Mouse (Mus musculus): Measurements from ENCODE around the gene Spsb1. TPM values are rescaled to one million over a fixed set of nuclear protein-coding genes. Genes with fewer than 3 reads are reported as not detected.

Gene Spsb1
- polyA plus RNA-seq, 1 experiment from 2014 or later: 26.9 TPM

DNA sequence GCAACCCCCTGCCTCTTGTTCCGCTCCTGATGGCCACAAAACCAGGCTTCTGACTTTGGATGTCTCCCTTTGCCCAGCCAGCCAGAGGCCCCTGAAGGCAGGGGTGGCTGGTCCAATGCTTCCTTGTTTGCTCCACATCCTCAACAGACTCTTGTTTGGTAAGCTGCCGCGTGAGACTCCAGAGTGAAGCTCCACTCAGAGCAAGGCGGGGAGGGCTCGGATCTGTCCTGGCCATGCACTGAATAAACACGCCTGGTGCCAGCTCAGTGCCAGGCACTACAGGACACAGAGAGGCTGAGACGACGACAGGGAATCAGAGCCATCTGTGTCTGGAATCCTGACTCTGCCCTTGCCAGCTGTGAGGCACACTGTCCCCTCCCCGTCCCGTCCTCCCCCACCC lies 70.9 kb downstream of the Spsb1 start:
- H3K4me3 ChIP-seq (ENCODE audit: low read depth, low read length): no peak overlapping the region
- H3K4me1 ChIP-seq (ENCODE audit: control insufficient read depth, insufficient read depth, low read length): peaks cover 13% of the 10 kb centered on the region
- no peaks in the 10 kb centered on the region for H3K9me3 ChIP-seq (ENCODE audit: control insufficient read depth, low read length)
- DNase-seq (ENCODE audit: low spot score) (no peak), ATAC-seq (ENCODE audit: insufficient read depth, low FRiP score, low TSS enrichment) (no peak)
- no peak overlapping the region for H3K9ac ChIP-seq (ENCODE audit: low read length)
- H3K27me3 ChIP-seq (ENCODE audit: control insufficient read depth, insufficient read depth, low read length): no peaks in the 10 kb centered on the region
- H3K4me2 ChIP-seq (ENCODE audit: low read depth): no peak overlapping the region
- H3K27ac ChIP-seq (ENCODE audit: low read depth, low read length): no peak overlapping the region
- H3K36me3 ChIP-seq (ENCODE audit: control insufficient read depth, insufficient read depth, low read length): no peaks in the 10 kb centered on the region
- 92% methylated on average over 10 of the region's 10 CpGs for WGBS

DNA sequence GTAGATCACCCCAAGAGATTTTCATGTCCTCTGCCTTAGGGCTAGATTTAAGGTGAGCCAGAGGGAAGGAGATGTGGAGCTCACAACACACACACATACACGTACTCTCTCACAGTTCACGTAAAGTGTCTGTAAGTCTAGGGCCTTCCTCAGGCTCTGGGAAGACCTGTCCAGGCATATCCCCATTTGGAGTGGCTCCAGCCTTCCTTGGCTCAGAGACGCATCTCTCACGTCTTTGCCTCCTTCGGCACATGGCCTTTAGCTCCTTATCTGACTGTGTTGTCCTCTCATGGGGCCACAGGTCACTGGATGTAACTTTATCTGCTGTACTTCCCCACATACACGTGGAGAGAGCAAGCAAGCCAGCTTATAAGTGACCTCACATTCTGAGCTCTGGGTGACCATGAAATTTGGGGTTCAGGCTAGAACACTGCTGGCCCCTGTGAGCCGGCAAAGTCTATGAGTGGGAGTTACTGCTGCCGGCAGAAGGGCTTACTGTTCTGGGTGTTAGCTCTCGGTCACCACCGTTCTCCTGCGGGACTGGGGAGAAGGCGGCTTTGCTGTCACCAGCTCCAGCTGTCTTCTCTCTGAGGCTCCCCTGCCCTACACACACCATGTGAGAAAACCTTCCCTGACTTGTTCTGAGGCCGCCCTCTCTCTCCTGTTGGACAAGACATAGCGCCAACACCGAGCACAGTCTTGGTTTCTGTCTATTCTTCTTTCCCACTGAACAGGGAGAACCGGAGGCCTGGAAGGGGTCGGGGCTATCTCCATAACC lies 72.5 kb downstream of the Spsb1 start:
- Histone ChIP-seq H3K4me3 (ENCODE audit: low read depth, low read length) (no peak overlapping the region), H3K27ac (ENCODE audit: low read depth, low read length) (no peak overlapping the region), H3K4me2 (ENCODE audit: low read depth) (no peak overlapping the region), H3K9ac (ENCODE audit: low read length) (no peak overlapping the region), H3K27me3 (ENCODE audit: control insufficient read depth, insufficient read depth, low read length) (no peaks in the 10 kb centered on the region), H3K4me1 (ENCODE audit: control insufficient read depth, insufficient read depth, low read length) (peaks cover 26% of the 10 kb centered on the region), H3K9me3 (ENCODE audit: control insufficient read depth, low read length) (no peaks in the 10 kb centered on the region), H3K36me3 (ENCODE audit: control insufficient read depth, insufficient read depth, low read length) (no peaks in the 10 kb centered on the region)
- ATAC-seq (ENCODE audit: insufficient read depth, low FRiP score, low TSS enrichment) (no peak), DNase-seq (ENCODE audit: low spot score) (no peak)
- WGBS: 85% methylated on average over 17 of the region's 17 CpGs

DNA sequence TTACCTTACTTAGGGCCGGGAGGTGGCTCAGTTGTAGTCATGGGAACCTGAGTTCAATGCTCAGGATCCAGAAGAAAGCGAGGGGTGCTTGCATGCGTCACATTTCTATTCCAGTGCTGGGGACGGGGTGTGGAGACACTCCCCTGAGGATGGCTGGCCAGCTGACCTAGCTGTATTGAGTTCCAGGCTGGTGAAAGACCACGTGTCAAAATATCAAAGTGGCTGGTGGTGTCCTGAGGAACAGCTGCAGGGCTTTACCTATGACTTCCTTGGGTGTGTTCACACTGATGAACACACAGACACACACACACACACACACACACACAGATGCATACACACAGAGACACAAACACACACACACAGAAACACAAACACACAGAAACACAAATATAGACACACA lies 73.9 kb downstream of the Spsb1 start:
- WGBS: 80% methylated on average over 5 of the region's 5 CpGs
- Histone ChIP-seq H3K9me3 (ENCODE audit: control insufficient read depth, low read length) (no peaks in the 10 kb centered on the region), H3K27me3 (ENCODE audit: control insufficient read depth, insufficient read depth, low read length) (no peaks in the 10 kb centered on the region), H3K36me3 (ENCODE audit: control insufficient read depth, insufficient read depth, low read length) (no peaks in the 10 kb centered on the region), H3K27ac (ENCODE audit: low read depth, low read length) (no peak overlapping the region), H3K4me1 (ENCODE audit: control insufficient read depth, insufficient read depth, low read length) (peaks cover 27% of the 10 kb centered on the region), H3K4me3 (ENCODE audit: low read depth, low read length) (no peak overlapping the region), H3K9ac (ENCODE audit: low read length) (no peak overlapping the region), H3K4me2 (ENCODE audit: low read depth) (no peak overlapping the region)
- DNase-seq (ENCODE audit: low spot score) (no peak), ATAC-seq (ENCODE audit: insufficient read depth, low FRiP score, low TSS enrichment) (no peak)

DNA sequence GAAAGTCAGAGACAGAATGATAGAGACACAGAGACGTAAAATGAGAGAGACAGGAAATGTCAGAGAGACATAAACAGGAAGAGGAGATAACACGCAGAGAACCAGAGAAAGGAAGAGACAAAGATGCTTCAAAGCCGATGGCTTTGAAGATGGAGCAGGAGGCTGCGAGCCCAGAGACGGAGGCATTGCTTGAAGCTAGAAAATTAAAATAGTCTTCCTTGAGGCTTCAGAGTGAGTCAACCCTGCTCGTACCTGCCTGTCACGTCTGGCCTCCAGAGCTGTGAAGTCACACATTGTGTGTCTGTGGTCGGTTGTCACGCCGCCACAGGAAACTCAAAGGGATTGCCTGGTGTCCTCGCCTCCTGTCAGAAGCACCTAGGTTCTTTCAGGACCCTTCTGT lies 74.9 kb downstream of the Spsb1 start:
- ATAC-seq (ENCODE audit: insufficient read depth, low FRiP score, low TSS enrichment): no peak

DNA sequence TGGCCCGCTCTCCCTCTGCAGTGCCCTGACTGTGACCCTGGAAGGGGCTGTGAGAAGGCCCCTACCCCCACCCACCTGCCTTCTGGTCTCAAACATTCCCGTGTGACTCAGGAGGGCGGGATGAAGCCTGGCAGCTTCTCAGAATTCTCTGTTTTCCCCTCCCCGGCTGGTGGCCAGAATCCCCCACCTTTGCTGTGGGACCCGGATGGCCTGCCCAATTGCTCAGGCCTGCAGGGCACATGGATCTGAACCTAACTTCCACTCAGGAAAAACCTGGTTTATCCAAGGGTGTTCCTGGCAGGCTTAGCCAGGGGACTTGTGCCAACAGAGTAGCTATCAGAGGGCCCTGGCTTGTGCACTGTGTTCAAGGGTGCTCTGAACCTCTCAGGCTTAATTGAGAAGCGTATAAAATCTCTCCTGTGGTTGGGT lies 76.8 kb downstream of the Spsb1 start:
- Histone ChIP-seq H3K4me1 (ENCODE audit: control insufficient read depth, insufficient read depth, low read length) (peaks cover 38% of the 10 kb centered on the region), H3K27me3 (ENCODE audit: control insufficient read depth, insufficient read depth, low read length) (no peaks in the 10 kb centered on the region)

More for the DNA sequence above, 74.9 kb downstream of the Spsb1 start:
- no peak overlapping the region for H3K4me2 ChIP-seq (ENCODE audit: low read depth)
- 84% methylated on average over 11 of the region's 11 CpGs for WGBS
- H3K27ac ChIP-seq (ENCODE audit: low read depth, low read length): no peak overlapping the region
- H3K9ac ChIP-seq (ENCODE audit: low read length): no peak overlapping the region
- no peak for DNase-seq (ENCODE audit: low spot score)
- H3K9me3 ChIP-seq (ENCODE audit: control insufficient read depth, low read length): no peaks in the 10 kb centered on the region
- no peaks in the 10 kb centered on the region for H3K36me3 ChIP-seq (ENCODE audit: control insufficient read depth, insufficient read depth, low read length)
- H3K4me1 ChIP-seq (ENCODE audit: control insufficient read depth, insufficient read depth, low read length): peaks cover 36% of the 10 kb centered on the region
- no peak overlapping the region for H3K4me3 ChIP-seq (ENCODE audit: low read depth, low read length)
- no peaks in the 10 kb centered on the region for H3K27me3 ChIP-seq (ENCODE audit: control insufficient read depth, insufficient read depth, low read length)

DNA sequence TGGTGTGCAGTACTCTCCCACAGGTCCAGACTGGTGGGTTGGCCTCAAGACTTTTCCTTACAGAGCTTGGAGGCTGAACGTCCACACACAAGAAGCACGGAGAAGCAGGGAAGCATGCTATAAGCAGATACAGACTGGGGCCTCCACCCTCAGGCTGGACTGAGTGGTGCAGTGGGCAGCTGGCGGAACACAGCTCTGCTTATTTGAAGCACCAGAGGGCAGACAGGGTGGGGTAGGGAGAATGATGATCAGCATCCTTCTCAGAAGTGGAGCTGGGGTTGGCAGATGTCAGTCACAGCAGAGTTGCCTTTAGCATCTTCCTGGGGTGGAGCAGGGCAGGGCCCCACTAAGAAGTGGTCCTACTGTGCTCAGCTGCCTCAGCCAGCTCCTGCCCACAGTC lies 77.6 kb downstream of the Spsb1 start:
- H3K4me2 ChIP-seq (ENCODE audit: low read depth): no peak overlapping the region
- H3K27me3 ChIP-seq (ENCODE audit: control insufficient read depth, insufficient read depth, low read length): no peaks in the 10 kb centered on the region
- WGBS: 59% methylated on average over 3 of the region's 3 CpGs
- H3K9me3 ChIP-seq (ENCODE audit: control insufficient read depth, low read length): no peaks in the 10 kb centered on the region
- no peak overlapping the region for H3K4me3 ChIP-seq (ENCODE audit: low read depth, low read length)
- no peak for ATAC-seq (ENCODE audit: insufficient read depth, low FRiP score, low TSS enrichment)
- no peaks in the 10 kb centered on the region for H3K36me3 ChIP-seq (ENCODE audit: control insufficient read depth, insufficient read depth, low read length)
- peak overlapping the region; percentile 5; the same call in 1 of the 2 replicates for H3K27ac ChIP-seq (ENCODE audit: low read depth, low read length)
- H3K9ac ChIP-seq (ENCODE audit: low read length): peak overlapping the region; percentile 37
- peaks cover 41% of the 10 kb centered on the region for H3K4me1 ChIP-seq (ENCODE audit: control insufficient read depth, insufficient read depth, low read length)
- DNase-seq (ENCODE audit: low spot score): no peak

More for the DNA sequence above, 76.8 kb downstream of the Spsb1 start:
- ATAC-seq (ENCODE audit: insufficient read depth, low FRiP score, low TSS enrichment) (no peak), DNase-seq (ENCODE audit: low spot score) (no peak)
- Histone ChIP-seq H3K4me2 (ENCODE audit: low read depth) (no peak overlapping the region), H3K9ac (ENCODE audit: low read length) (peak overlapping the region; percentile 37), H3K27ac (ENCODE audit: low read depth, low read length) (peak overlapping the region; percentile 5; the same call in 1 of the 2 replicates), H3K4me3 (ENCODE audit: low read depth, low read length) (no peak overlapping the region), H3K9me3 (ENCODE audit: control insufficient read depth, low read length) (no peaks in the 10 kb centered on the region), H3K36me3 (ENCODE audit: control insufficient read depth, insufficient read depth, low read length) (no peaks in the 10 kb centered on the region)
- 44% methylated on average over 6 of the region's 6 CpGs for WGBS

DNA sequence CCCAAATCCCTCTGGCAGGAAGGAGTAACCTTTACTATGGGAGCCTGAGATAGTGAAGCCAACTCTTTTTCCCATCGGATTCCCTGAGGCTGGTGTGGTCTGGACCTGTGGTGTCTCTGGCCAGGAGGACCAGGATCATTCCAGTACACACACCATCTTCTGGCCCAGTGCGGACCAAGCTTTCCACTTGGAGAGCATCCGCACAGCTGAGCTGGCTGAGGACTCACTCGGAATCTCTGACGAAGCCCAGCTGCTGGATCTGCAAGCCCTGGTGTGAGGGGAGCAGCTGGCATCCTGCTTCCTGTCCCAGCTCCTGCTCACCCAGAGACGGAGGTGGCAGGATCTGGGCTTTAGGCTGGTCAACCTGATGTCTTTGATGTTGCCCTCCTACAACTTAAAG lies 78.1 kb downstream of the Spsb1 start:
- DNase-seq (ENCODE audit: low spot score): no peak
- Histone ChIP-seq H3K4me1 (ENCODE audit: control insufficient read depth, insufficient read depth, low read length) (peaks cover 41% of the 10 kb centered on the region), H3K4me3 (ENCODE audit: low read depth, low read length) (no peak overlapping the region), H3K27me3 (ENCODE audit: control insufficient read depth, insufficient read depth, low read length) (no peaks in the 10 kb centered on the region), H3K27ac (ENCODE audit: low read depth, low read length) (peak overlapping the region; percentile 39), H3K4me2 (ENCODE audit: low read depth) (no peak overlapping the region), H3K9me3 (ENCODE audit: control insufficient read depth, low read length) (no peaks in the 10 kb centered on the region), H3K36me3 (ENCODE audit: control insufficient read depth, insufficient read depth, low read length) (no peaks in the 10 kb centered on the region), H3K9ac (ENCODE audit: low read length) (no peak overlapping the region)
- ATAC-seq (ENCODE audit: insufficient read depth, low FRiP score, low TSS enrichment): no peak
- WGBS: 73% methylated on average over 6 of the region's 6 CpGs

DNA sequence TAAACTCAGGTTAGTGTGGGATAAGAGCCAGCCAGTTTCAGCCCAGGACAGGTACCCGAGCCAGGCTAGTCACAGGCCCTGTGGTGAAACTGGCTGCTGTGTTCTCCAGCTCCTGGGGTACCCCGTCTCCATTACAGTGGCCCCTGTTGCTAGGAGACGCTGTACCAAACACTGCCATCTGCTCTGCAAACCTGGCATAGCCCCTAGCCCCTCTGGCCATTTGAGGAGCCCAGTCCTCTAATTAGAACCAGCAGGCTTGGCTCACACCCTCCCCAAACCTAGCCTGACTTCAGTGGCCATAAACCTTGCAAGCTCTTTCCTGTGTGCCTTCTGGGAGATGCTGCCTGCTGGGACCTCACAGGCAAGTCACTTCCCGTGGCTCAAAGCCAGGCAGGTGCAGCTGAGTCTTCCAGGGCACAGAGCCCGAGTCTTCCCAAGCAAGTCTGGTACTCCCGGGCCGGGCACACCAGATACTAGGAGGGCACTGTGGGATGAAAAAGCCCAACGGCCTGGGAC lies 78.8 kb downstream of the Spsb1 start:
- Histone ChIP-seq H3K4me1 (ENCODE audit: control insufficient read depth, insufficient read depth, low read length) (peaks cover 41% of the 10 kb centered on the region), H3K27me3 (ENCODE audit: control insufficient read depth, insufficient read depth, low read length) (no peaks in the 10 kb centered on the region), H3K9me3 (ENCODE audit: control insufficient read depth, low read length) (no peaks in the 10 kb centered on the region), H3K4me3 (ENCODE audit: low read depth, low read length) (no peak overlapping the region), H3K27ac (ENCODE audit: low read depth, low read length) (peak overlapping the region; percentile 39; the same call in 1 of the 2 replicates), H3K9ac (ENCODE audit: low read length) (no peak overlapping the region; the same call in 1 of the 2 replicates), H3K4me2 (ENCODE audit: low read depth) (no peak overlapping the region), H3K36me3 (ENCODE audit: control insufficient read depth, insufficient read depth, low read length) (no peaks in the 10 kb centered on the region)
- ATAC-seq (ENCODE audit: insufficient read depth, low FRiP score, low TSS enrichment) (peak; percentile 33; the same call in 1 of the 2 replicates), DNase-seq (ENCODE audit: low spot score) (peak; percentile 54)
- 42% methylated on average over 8 of the region's 8 CpGs for WGBS

DNA sequence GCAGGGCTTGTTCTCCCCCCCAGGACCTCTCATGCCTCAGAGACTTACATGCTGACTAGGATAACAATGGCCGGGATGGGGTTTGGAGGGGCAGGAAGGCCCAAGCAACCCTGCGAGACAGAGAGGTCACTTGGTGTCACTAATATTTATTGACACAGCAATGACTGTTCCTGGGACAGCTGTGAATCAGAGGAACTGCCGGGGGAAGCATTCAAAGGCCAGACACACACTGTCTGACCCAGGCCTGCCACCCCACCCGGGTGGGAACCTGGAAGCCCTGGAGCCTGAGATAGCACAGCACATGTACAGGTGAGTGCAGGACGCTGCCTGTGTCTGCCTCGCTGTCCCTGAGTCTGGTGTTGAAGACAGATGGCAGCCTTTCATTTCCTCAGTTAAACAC lies 79.5 kb downstream of the Spsb1 start:
- no peaks in the 10 kb centered on the region for H3K9me3 ChIP-seq (ENCODE audit: control insufficient read depth, low read length)
- peak overlapping the region; percentile 39 for H3K27ac ChIP-seq (ENCODE audit: low read depth, low read length)
- no peaks in the 10 kb centered on the region for H3K27me3 ChIP-seq (ENCODE audit: control insufficient read depth, insufficient read depth, low read length)
- DNase-seq (ENCODE audit: low spot score) (no peak), ATAC-seq (ENCODE audit: insufficient read depth, low FRiP score, low TSS enrichment) (no peak)
- H3K9ac ChIP-seq (ENCODE audit: low read length): no peak overlapping the region
- 19% methylated on average over 6 of the region's 6 CpGs for WGBS
- no peak overlapping the region for H3K4me2 ChIP-seq (ENCODE audit: low read depth)
- no peak overlapping the region for H3K4me3 ChIP-seq (ENCODE audit: low read depth, low read length)
- H3K36me3 ChIP-seq (ENCODE audit: control insufficient read depth, insufficient read depth, low read length): no peaks in the 10 kb centered on the region
- H3K4me1 ChIP-seq (ENCODE audit: control insufficient read depth, insufficient read depth, low read length): peaks cover 41% of the 10 kb centered on the region
